Mouse (Mus musculus): ENCODE measurements around the gene Sh3pxd2a. TPM values are rescaled to one million over a fixed set of nuclear protein-coding genes. Genes with fewer than 3 reads are reported as not detected.

The Sh3pxd2a gene
- polyA plus RNA-seq, 1 experiment: 15.5 TPM

GRCm38 (mm10) chr19:47499841-47500240, 35.6 kb upstream of the Sh3pxd2a start:
- Histone ChIP-seq H3K36me3 (ENCODE audit: control insufficient read depth, insufficient read depth, low read length) (no peaks in the 10 kb centered on the region), H3K4me1 (ENCODE audit: control insufficient read depth, insufficient read depth, low read length) (no peaks in the 10 kb centered on the region), H3K27ac (ENCODE audit: insufficient read depth, low read depth, low read length) (no peak overlapping the region), H3K27me3 (replicated peaks; ENCODE audit: control insufficient read depth, insufficient read depth, low read length) (no peaks in the 10 kb centered on the region), H3K4me3 (ENCODE audit: insufficient read depth, low read depth, low read length) (no peak overlapping the region)
- DNase-seq: no peak
- 87% methylated on average over 5 of the region's 5 CpGs for WGBS
- TF ChIP-seq POLR2A (IDR thresholded peaks at IDR 0.05; ENCODE audit: low read depth, low read length) (no peak), CTCF (conservative IDR thresholded peaks at IDR 0.05; ENCODE audit: insufficient read depth, insufficient read length, low read depth, low read length) (no peak)

GRCm38 (mm10) chr19:47498942-47499341, 34.7 kb upstream of the Sh3pxd2a start:
- Histone ChIP-seq H3K27ac (ENCODE audit: insufficient read depth, low read depth, low read length) (no peak overlapping the region), H3K36me3 (ENCODE audit: control insufficient read depth, insufficient read depth, low read length) (no peaks in the 10 kb centered on the region), H3K4me3 (ENCODE audit: insufficient read depth, low read depth, low read length) (no peak overlapping the region), H3K27me3 (replicated peaks; ENCODE audit: control insufficient read depth, insufficient read depth, low read length) (no peaks in the 10 kb centered on the region), H3K4me1 (ENCODE audit: control insufficient read depth, insufficient read depth, low read length) (no peaks in the 10 kb centered on the region)
- TF ChIP-seq POLR2A (IDR thresholded peaks at IDR 0.05; ENCODE audit: low read depth, low read length) (no peak), CTCF (conservative IDR thresholded peaks at IDR 0.05; ENCODE audit: insufficient read depth, insufficient read length, low read depth, low read length) (no peak)
- WGBS: 70% methylated on average over 4 of the region's 4 CpGs
- DNase-seq: no peak

- Histone ChIP-seq H3K36me3 (ENCODE audit: control insufficient read depth, insufficient read depth, low read length) (no peaks in the 10 kb centered on the region), H3K4me3 (ENCODE audit: insufficient read depth, low read depth, low read length) (no peak overlapping the region), H3K27ac (ENCODE audit: insufficient read depth, low read depth, low read length) (no peak overlapping the region), H3K4me1 (ENCODE audit: control insufficient read depth, insufficient read depth, low read length) (no peaks in the 10 kb centered on the region), H3K27me3 (replicated peaks; ENCODE audit: control insufficient read depth, insufficient read depth, low read length) (no peaks in the 10 kb centered on the region)
- DNase-seq: no peak
- WGBS: 88% methylated on average over 6 of the region's 6 CpGs
- TF ChIP-seq POLR2A (IDR thresholded peaks at IDR 0.05; ENCODE audit: low read depth, low read length): no peak
- no peak for TF ChIP-seq CTCF (conservative IDR thresholded peaks at IDR 0.05; ENCODE audit: insufficient read depth, insufficient read length, low read depth, low read length)
Observed at GRCm38 (mm10) chr19:47497736-47498135, 33.5 kb upstream of the Sh3pxd2a start.

GRCm38 (mm10) chr19:47497313-47497712, 33.1 kb upstream of the Sh3pxd2a start:
- Histone ChIP-seq H3K36me3 (ENCODE audit: control insufficient read depth, insufficient read depth, low read length) (no peaks in the 10 kb centered on the region), H3K4me3 (ENCODE audit: insufficient read depth, low read depth, low read length) (no peak overlapping the region), H3K4me1 (ENCODE audit: control insufficient read depth, insufficient read depth, low read length) (no peaks in the 10 kb centered on the region; the same call in 1 of the 2 replicates), H3K27ac (ENCODE audit: insufficient read depth, low read depth, low read length) (no peak overlapping the region), H3K27me3 (replicated peaks; ENCODE audit: control insufficient read depth, insufficient read depth, low read length) (no peaks in the 10 kb centered on the region)
- no peak for TF ChIP-seq POLR2A (IDR thresholded peaks at IDR 0.05; ENCODE audit: low read depth, low read length)
- TF ChIP-seq CTCF (conservative IDR thresholded peaks at IDR 0.05; ENCODE audit: insufficient read depth, insufficient read length, low read depth, low read length): no peak
- DNase-seq: no peak
- 79% methylated on average over 9 of the region's 9 CpGs for WGBS

- Histone ChIP-seq H3K4me3 (ENCODE audit: insufficient read depth, low read depth, low read length) (no peak overlapping the region), H3K4me1 (ENCODE audit: control insufficient read depth, insufficient read depth, low read length) (no peaks in the 10 kb centered on the region; the same call in 1 of the 2 replicates), H3K27me3 (replicated peaks; ENCODE audit: control insufficient read depth, insufficient read depth, low read length) (no peaks in the 10 kb centered on the region), H3K27ac (ENCODE audit: insufficient read depth, low read depth, low read length) (no peak overlapping the region), H3K36me3 (ENCODE audit: control insufficient read depth, insufficient read depth, low read length) (no peaks in the 10 kb centered on the region)
- WGBS: 83% methylated on average over 23 of the region's 23 CpGs
- TF ChIP-seq POLR2A (IDR thresholded peaks at IDR 0.05; ENCODE audit: low read depth, low read length) (no peak), CTCF (conservative IDR thresholded peaks at IDR 0.05; ENCODE audit: insufficient read depth, insufficient read length, low read depth, low read length) (no peak)
- no peak for DNase-seq
Observed at GRCm38 (mm10) chr19:47493017-47493997, 29.1 kb upstream of the Sh3pxd2a start.

- Histone ChIP-seq H3K4me1 (ENCODE audit: control insufficient read depth, insufficient read depth, low read length) (no peaks in the 10 kb centered on the region; the same call in 1 of the 2 replicates), H3K27me3 (replicated peaks; ENCODE audit: control insufficient read depth, insufficient read depth, low read length) (no peaks in the 10 kb centered on the region), H3K36me3 (ENCODE audit: control insufficient read depth, insufficient read depth, low read length) (no peaks in the 10 kb centered on the region), H3K4me3 (ENCODE audit: insufficient read depth, low read depth, low read length) (no peak overlapping the region), H3K27ac (ENCODE audit: insufficient read depth, low read depth, low read length) (peak overlapping the region; percentile 16; the same call in 1 of the 2 replicates)
- DNase-seq: no peak
- TF ChIP-seq POLR2A (IDR thresholded peaks at IDR 0.05; ENCODE audit: low read depth, low read length) (no peak), CTCF (conservative IDR thresholded peaks at IDR 0.05; ENCODE audit: insufficient read depth, insufficient read length, low read depth, low read length) (no peak)
- WGBS: 88% methylated on average over 6 of the region's 6 CpGs
Observed at GRCm38 (mm10) chr19:47492422-47492821, 28.2 kb upstream of the Sh3pxd2a start.

- no peaks in the 10 kb centered on the region; the same call in 1 of the 2 replicates for H3K4me1 ChIP-seq (ENCODE audit: control insufficient read depth, insufficient read depth, low read length)
- H3K4me3 ChIP-seq (ENCODE audit: insufficient read depth, low read depth, low read length): no peak overlapping the region
- DNase-seq: peak; percentile 45
- no peaks in the 10 kb centered on the region for H3K36me3 ChIP-seq (ENCODE audit: control insufficient read depth, insufficient read depth, low read length)
- TF ChIP-seq POLR2A (IDR thresholded peaks at IDR 0.05; ENCODE audit: low read depth, low read length) (no peak), CTCF (conservative IDR thresholded peaks at IDR 0.05; ENCODE audit: insufficient read depth, insufficient read length, low read depth, low read length) (no peak)
- H3K27ac ChIP-seq (ENCODE audit: insufficient read depth, low read depth, low read length): peak overlapping the region; percentile 16; the same call in 1 of the 2 replicates
- WGBS: 49% methylated on average over 2 of the region's 2 CpGs
- no peaks in the 10 kb centered on the region for H3K27me3 ChIP-seq (replicated peaks; ENCODE audit: control insufficient read depth, insufficient read depth, low read length)
Observed at GRCm38 (mm10) chr19:47491853-47492252, 27.7 kb upstream of the Sh3pxd2a start.
